Mouse (Mus musculus): ENCODE data around the gene Ankrd17. TPM values are rescaled to one million over a fixed set of nuclear protein-coding genes. Genes with fewer than 3 reads are reported as not detected.
A peak's percentile ranks its signal among the peaks of the same experiment; 100 is the strongest.

The Ankrd17 gene
- total RNA-seq, 2 experiments from 2014 or later = 88.8 to 91.5 TPM

DNA sequence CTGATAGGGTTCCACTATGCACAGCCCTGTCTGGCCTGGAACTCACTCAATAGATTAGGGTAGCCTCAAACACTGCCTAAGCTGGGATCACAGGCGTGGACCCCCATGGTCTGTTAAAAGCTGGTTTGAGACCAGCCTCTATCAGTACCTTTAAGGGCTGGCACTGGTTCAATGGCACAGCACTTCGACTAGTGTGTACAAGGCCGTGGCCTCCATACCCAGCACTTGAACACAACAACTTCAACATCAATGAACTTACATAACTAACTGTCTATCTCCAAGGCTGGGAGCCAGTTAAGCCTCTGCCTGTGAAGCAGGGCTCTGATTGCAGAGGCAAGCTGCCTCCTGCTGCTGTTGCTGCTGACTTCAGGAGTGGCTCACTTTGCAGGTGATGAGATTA, 148.6 kb downstream of the Ankrd17 start:
- peak; percentile 66 to 77 for DNase-seq

DNA sequence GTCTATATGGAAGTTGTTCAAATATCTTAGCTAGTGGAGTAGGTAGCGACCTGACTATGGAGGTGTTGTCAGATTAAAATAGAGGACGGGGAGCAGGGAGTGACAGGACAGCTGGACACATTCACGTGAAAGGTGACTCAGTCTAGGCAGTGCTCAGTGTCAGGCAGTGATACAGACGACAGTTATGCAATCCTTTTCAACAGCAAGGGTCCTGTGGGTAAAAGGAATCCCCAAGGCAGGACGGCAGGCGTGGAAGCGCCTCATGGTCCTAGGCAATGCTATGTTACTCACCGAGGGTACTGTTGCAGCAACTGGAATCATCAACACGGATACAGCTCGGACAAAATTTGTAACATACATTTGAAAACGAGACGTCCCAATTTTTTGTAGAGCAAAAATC, 149.2 kb downstream of the Ankrd17 start:
- peak; percentile 15 to 49 for DNase-seq

DNA sequence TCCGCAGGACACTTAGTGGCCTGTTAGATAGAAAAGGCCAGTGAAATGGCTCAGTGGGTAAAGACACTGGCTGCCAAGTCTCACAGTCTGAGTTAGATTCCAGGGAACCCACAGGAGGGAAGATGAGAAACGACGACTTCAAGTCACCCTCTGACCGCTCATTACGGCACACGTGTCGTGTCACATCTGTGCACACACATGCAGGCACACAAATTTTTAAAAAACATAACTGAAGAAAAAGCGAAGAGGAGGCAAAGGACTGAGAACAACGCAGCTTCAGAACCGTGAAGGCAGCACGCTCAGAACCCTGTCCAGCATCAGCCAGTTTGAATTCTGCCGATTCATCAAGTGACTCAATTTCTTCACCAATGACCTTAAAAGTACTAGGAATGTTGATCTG, 153.0 kb downstream of the Ankrd17 start:
- no peak for DNase-seq

DNA sequence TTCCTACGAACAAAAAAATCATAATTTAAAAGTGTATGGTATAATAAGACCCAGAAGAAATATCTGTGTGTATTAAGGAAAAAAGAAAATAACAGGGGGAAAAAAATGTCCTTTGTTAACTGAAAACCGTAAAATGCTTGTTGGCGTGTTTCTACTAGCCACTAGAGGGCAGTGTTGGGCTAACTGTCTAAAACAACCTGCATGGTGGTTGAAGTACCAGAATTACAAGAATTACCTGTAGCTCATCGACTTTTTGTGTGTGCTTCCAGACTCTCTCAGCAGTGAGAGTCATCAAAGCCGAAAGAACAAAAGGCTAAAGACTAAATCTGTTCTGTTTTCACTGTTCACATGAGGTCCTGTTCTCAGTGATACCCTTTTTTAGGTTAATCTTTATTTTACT, 163.2 kb downstream of the Ankrd17 start:
- peak in 1 of 2 experiments; percentile 60 for DNase-seq

DNA sequence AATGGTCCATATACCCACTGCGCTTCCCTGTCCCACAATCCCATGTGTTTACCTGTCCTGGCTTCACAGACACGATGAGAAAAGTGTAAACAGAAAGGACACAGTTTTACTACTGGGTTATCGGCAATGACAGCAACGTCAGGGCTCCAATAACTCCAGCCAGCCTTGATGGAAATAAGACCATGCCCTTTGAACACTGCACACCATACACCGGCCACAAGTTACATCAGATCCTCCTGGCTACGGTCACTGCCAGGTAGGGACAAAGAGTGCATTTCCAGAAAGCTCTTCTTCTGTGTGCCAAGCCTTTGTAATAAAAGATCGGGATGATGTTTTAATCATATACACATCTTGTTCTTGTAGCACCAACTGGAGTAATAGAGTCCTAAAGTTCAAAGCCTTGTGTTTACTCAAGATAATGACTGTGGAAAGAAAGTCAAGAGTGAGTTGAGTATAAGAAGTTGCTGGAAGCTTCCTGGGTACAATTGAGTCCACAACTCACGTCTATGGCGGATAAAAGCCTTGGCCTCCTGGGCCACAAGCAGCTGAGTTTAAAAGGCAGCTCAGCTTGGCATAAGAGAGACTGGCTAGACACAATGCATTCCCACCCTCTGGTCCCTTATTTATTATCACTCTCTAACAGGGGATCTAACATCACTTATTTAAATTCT, 163.8 kb downstream of the Ankrd17 start:
- DNase-seq = no peak

DNA sequence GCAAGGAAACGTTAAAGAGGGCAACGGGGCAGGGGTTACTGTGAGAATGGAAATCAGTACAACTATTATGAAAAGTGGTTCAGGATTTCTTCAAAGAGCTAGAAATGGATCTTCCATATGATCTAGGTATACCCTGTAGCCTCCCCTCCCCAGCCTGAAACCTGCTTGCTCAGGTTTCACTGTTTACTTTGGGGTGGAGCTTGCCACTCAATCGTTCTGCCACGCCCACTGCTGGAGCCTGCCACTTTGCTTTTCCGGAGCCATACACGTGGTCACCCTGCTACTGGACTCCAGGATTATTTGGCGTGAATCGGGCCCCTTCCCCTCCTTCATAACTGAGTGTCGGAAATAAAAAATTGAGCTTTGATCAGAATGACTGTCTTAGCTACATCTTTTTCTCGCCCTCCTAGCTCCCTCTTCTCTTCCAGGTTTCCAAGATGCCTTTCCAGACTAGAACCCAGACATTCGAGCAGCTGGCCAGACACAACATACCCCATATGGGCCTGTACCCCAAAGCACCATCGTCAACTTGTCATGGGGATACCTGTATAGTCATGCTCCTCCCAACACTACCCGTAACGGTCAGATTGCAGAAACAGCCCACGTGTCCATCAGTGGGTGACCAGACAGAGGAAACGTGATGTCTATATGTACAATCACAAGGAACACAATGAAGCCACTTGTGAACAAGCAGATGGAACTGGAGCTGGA, 166.3 kb downstream of the Ankrd17 start:
- no peak for DNase-seq

DNA sequence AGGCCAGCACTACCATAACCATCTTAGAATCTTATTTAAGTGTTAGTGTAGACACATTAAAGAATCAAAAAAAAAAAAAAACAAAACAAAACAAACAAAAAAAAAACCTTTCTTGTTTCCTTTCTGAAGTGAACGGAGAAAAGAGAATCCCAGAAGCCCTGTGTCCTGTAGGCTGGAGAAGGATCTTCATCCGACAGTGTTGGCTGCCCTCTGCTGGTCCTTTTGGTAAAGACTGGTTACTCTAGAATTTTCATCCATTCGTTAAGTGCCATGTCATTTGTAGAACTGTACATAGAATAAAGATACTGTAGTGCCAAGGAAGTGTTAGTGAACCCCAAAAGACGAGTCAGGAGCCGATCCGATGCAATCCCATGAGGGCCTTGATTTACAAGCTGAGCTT, 171.5 kb downstream of the Ankrd17 start:
- peak; percentile 64 to 75 for DNase-seq

DNA sequence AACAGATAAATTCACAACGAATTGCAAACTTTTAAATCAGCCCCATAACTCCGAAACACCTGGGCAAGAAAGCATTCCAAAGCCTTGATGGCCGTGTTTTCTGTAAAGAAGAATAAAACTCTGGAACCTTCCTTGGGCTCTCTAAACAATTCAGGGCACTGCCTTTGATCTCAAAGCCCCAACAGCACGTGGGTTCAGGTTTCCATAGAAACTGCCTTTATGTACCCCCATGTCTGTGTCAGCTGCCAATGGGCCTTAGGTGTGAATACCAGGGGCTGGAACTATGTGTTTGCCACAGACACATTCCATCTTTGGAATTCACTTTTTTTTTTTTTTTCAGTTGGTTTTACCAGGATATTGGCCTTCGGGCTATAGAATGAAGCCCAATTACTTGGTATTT, 183.6 kb downstream of the Ankrd17 start:
- no peak for DNase-seq

DNA sequence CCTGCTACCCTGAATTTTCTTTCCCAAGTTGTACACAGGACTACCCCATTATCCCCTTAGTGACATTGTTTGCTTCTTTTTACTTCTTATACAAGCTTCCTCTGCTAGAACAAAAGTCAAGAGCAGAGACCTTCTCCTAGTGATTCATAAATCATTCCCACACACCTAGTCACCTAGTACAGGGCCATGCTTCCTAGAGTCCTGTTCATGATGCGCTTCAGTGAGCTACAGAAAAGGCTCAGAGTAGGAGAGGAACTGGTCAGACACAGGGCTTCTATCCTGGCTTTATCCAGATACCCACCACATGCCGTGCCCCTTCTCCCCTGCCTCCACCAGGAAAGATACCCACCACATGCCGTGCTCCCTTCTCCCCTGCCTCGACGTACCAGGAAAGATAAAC, 187.3 kb downstream of the Ankrd17 start:
- DNase-seq = no peak

DNA sequence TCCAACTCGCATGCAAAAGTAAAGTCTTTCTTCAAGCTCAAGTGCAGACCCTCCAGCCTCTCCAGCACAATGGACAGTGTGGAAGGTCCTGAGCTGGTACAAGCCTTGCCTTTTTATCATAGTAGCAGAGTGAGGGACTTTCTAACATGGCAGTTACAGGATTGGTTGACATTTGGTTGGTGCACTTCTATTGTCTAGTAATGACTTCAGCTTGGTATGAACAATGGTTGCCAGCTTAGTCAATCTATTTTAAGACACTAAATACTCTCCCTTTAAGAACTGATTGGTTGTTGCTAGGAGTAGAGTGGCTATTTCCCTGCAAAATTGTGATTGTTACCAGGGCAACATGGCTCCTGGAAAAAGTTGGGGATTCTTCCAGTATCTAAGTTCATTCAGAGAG, 188.3 kb downstream of the Ankrd17 start:
- DNase-seq = no peak

Other genes with a start within 250 kb of the Ankrd17 start
- gene Cox18, start 142.6 kb downstream of the Ankrd17 start, total RNA-seq (2021) = 10 to 100 TPM; 21.7 to 58.9 TPM
- gene Gm9958, start 627 bp upstream of the Ankrd17 start, total RNA-seq (2021) = 1 to 10 TPM; 2.2 to 3.4 TPM
- 10 to 100 TPM in 1 of 2 experiments, 1 to 10 TPM in 1; 4.4 to 24.0 TPM for gene Alb, start 94.3 kb upstream of the Ankrd17 start, total RNA-seq (2021)
- gene Afp, start 124.2 kb upstream of the Ankrd17 start, total RNA-seq (2021) = not detected
- gene Afm, start 152.4 kb upstream of the Ankrd17 start, total RNA-seq (2021) = under 1 TPM in 1 of 2 experiments, not detected in 1; 0.40 TPM
- gene 5830473C10Rik, start 194.5 kb upstream of the Ankrd17 start, total RNA-seq (2021) = not detected